Mouse (Mus musculus) liver, postnatal 0 days (tissue): Measurements from ENCODE around the gene Znhit6.

Experiments
- CTCF ChIP-seq: sonication (generic); IDR thresholded peaks from 2 replicates; pipeline ENCODE4 v1.5.1; 2016; ENCODE audit warnings: antibody characterized with exemption, low read depth
- EP300 ChIP-seq: IDR thresholded peaks from 2 replicates; pipeline ENCODE4 v1.6.1; 2016; ENCODE audit warnings: antibody characterized with exemption, low read depth, mild to moderate bottlenecking

GRCm38 (mm10) chr3:145575340-145575739 lies 665 bp upstream of the Znhit6 start:
- no peak for TF ChIP-seq CTCF
- TF ChIP-seq EP300 = no peak
